Mouse (Mus musculus) central nervous system, embryonic 11.5 days (tissue): Measurements from ENCODE around the gene Olfr1157. TPM values are rescaled to one million over a fixed set of nuclear protein-coding genes. Genes with fewer than 3 reads are reported as not detected.

Experiments
- polyA plus RNA-seq: library from polyadenylated mRNA; depleted of rRNA; stranded (reverse); fragments of >200 nt; gene quantifications from 2 replicates; pipeline ENCODE4 v1.2.3, GENCODE M21; 2012; rRNA removed

The Olfr1157 gene
- not detected in 2 replicates for polyA plus RNA-seq

GRCm38 (mm10) chr2:87968199-87968598, at the start of gene Olfr1157:
Olfr1157 (minus strand) TSS chr2:87968299.

GRCm38 (mm10) chr2:88007515-88008318, 39.6 kb upstream of the Olfr1157 start, which contains the start of gene Olfr1160:
Olfr1160 (minus strand) TSS chr2:88008268.

GRCm38 (mm10) chr2:87989813-87990212, 21.7 kb upstream of the Olfr1157 start, which contains the start of gene Olfr1158:
Olfr1158 (plus strand) TSS chr2:87990113.

GRCm38 (mm10) chr2:87974563-87974962, 6.5 kb upstream of the Olfr1157 start, which contains the start of gene Olfr74:
Olfr74 (minus strand) TSS chr2:87974663.

GRCm38 (mm10) chr2:87953000-87953399, 15.1 kb downstream of the Olfr1157 start, which contains the start of gene Olfr1156:
Olfr1156 (minus strand) TSS chr2:87953100.

GRCm38 (mm10) chr2:87945037-87945436, 23.1 kb downstream of the Olfr1157 start, which contains the start of gene Olfr1155:
Olfr1155 (minus strand) TSS chr2:87945137.

Other genes starting within 250 kb of the Olfr1157 start
- not detected in 2 replicates for gene Olfr1138, start 228.3 kb downstream of the Olfr1157 start, polyA plus RNA-seq
- gene Olfr1140, start 224.5 kb downstream of the Olfr1157 start, polyA plus RNA-seq = not detected in 2 replicates
- gene Olfr1141, start 214.3 kb downstream of the Olfr1157 start, polyA plus RNA-seq = not detected in 2 replicates
- not detected in 2 replicates for gene Olfr152, start 188.8 kb downstream of the Olfr1157 start, polyA plus RNA-seq
- not detected in 2 replicates for gene Olfr1143, start 167.7 kb downstream of the Olfr1157 start, polyA plus RNA-seq
- not detected in 2 replicates for gene Olfr1145, start 158.5 kb downstream of the Olfr1157 start, polyA plus RNA-seq
- not detected in 2 replicates for gene Olfr1148, start 137.8 kb downstream of the Olfr1157 start, polyA plus RNA-seq
- not detected in 2 replicates for gene Olfr1150-ps1, start 124.3 kb downstream of the Olfr1157 start, polyA plus RNA-seq
- not detected in 2 replicates for gene Olfr1151, start 112.4 kb downstream of the Olfr1157 start, polyA plus RNA-seq
- gene Olfr1152, start 101.8 kb downstream of the Olfr1157 start, polyA plus RNA-seq = not detected in 2 replicates
- gene Olfr1153, start 73.3 kb downstream of the Olfr1157 start, polyA plus RNA-seq = not detected in 2 replicates
- not detected in 2 replicates for gene Olfr1154, start 63.1 kb downstream of the Olfr1157 start, polyA plus RNA-seq
- not detected in 2 replicates for gene Olfr1155, start 23.2 kb downstream of the Olfr1157 start, polyA plus RNA-seq
- gene Olfr1156, start 15.2 kb downstream of the Olfr1157 start, polyA plus RNA-seq = not detected in 2 replicates
- gene Olfr74, start 6.4 kb upstream of the Olfr1157 start, polyA plus RNA-seq = not detected in 2 replicates
- gene Olfr1158, start 21.8 kb upstream of the Olfr1157 start, polyA plus RNA-seq = not detected in 2 replicates
- not detected in 2 replicates for gene Olfr1160, start 40.0 kb upstream of the Olfr1157 start, polyA plus RNA-seq
- gene Olfr1161, start 54.5 kb upstream of the Olfr1157 start, polyA plus RNA-seq = not detected in 2 replicates
- gene Olfr73, start 69.4 kb upstream of the Olfr1157 start, polyA plus RNA-seq = not detected in 2 replicates
- not detected in 2 replicates for gene Olfr1162, start 82.8 kb upstream of the Olfr1157 start, polyA plus RNA-seq
- not detected in 2 replicates for gene Olfr1163, start 103.5 kb upstream of the Olfr1157 start, polyA plus RNA-seq
- gene Olfr1164, start 125.7 kb upstream of the Olfr1157 start, polyA plus RNA-seq = not detected in 2 replicates
- gene Olfr1166, start 160.0 kb upstream of the Olfr1157 start, polyA plus RNA-seq = not detected in 2 replicates
- not detected in 2 replicates for gene Olfr1167, start 186.9 kb upstream of the Olfr1157 start, polyA plus RNA-seq
- gene Olfr1168, start 213.6 kb upstream of the Olfr1157 start, polyA plus RNA-seq = not detected in 2 replicates